Mouse (Mus musculus) layer of hippocampus, adult 2 months (tissue): ENCODE measurements at regions not wholly inside any gene's neighbourhood (a gene's known extent, or its start where the extent isn't known, plus 50 kb on each side); places are given as distances from the start of the nearest gene placed in this dataset.

ENCODE experiments used
- DNase-seq, 2 experiments: peaks; one replicate each; pipeline ENCODE4 v3.0.0; 2022; ENCODE audit warnings: low spot score in 2 of 2
- H3K27ac ChIP-seq: fragments of 200-600 bp; 2 replicates; pipeline ENCODE4 v1.8.1; 2022
- H3K4me3 ChIP-seq: fragments of 200-600 bp; 2 replicates; pipeline ENCODE4 v1.8.1; 2022; ENCODE audit warnings: mild to moderate bottlenecking
- CTCF ChIP-seq: fragments of 200-600 bp; conservative IDR thresholded peaks from 2 replicates; pipeline ENCODE4 v1.8.1; 2022; ENCODE audit warnings: antibody characterized with exemption, mild to moderate bottlenecking, moderate library complexity

DNA sequence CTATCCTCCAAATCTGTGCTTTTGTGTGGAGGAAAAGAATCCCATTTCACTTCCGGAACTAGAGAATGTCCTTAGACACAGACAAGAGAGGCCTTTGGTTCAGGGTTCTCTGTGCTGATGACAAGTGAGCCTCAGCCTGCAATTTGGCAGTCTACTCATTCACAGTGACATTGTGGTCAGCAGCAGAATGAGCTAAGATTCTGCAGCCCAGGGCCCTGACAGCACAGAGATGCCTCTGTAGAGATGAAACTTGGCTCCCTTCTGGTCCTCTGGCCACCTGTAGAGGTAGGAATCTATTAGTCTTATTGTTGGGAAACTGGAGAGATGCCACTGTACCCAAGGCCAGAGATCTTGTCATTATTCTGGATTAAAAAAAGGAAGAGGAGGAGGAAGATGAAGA lies 73.8 kb upstream of the Peli2 start:
- Histone ChIP-seq H3K4me3 (no peak overlapping the region), H3K27ac (no peak overlapping the region)
- no peak for DNase-seq
- TF ChIP-seq CTCF: no peak

DNA sequence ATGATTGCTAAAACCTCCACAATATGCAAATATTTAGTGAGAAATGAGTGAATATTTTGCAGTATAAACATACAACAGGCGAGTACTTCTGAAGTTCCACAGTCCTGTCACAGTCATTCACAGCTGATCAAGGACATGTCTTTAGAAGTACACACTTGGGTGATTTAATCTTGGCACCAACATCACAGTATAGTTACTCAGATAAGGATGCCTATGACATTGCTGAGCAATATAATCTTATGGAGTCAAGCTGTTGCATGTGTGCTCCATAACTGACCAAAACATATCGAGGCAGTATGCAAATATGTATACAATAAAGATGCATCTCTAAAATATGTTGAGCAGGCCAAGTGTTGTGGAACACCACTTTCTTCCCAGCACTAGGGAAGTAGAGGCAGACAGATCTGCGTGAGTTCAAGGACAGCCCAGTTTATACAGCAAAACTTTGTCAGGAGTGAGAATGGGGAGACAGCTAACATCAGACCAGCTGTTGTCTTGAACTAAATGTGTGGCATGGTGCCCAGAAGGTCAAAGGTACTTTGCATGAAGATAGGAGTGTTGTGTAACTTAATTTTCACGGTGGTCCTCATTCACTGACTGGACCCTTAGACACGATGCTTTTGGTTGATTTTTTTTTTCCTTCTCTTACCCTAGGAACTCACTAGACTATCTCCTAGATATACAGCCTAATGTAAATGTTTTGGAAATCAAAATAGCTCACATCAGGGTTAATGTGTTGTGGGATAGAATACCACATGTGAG lies 70.7 kb upstream of the Peli2 start:
- Histone ChIP-seq H3K27ac (no peak overlapping the region), H3K4me3 (no peak overlapping the region)
- DNase-seq: no peak
- no peak for TF ChIP-seq CTCF

GRCm38 (mm10) chr14:48050460-48050760 lies 70.2 kb upstream of the Peli2 start:
- no peak for TF ChIP-seq CTCF
- no peak for DNase-seq
- H3K4me3 ChIP-seq: no peak overlapping the region
- no peak overlapping the region for H3K27ac ChIP-seq

DNA sequence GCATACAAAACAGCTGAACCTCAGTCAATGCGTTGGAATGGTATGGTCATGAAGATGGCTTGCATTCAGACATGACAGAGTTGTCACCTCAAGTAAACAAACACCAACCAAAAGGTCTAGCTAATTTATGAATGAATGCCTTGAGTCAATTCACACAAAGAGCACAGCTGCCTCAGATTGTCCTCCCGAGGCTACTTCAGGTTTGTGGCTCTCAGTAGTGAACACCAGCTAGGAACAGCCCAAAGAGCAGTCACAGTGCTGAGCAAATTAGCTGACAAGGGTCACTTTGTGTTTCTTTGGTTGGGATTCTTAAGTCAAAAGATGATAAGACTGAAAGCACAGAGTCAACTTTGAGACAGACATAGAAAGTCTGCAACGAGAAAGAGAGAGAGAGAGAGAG lies 68.7 kb upstream of the Peli2 start:
- no peak overlapping the region for H3K4me3 ChIP-seq
- TF ChIP-seq CTCF: no peak
- H3K27ac ChIP-seq: peak overlapping the region; percentile 49
- DNase-seq: no peak

DNA sequence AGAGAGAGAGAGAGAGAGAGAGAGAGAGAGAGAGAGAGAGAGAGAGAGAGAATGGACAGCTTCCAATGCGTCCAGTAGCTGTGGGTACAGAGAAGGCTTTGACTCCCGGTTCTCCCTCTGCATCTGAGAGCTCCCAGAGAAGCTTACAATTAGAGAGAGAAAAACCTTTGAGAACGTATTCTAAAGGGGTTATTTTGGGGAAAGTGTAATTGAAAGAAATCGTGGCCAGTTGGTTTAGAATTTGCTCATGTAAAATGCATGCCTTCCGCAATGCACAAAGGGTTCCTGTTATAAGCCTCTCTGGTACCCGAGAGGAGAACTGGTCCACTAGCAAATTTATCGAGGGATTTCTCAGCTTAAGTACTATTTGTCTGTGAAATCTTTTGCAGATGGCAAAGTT lies 68.2 kb upstream of the Peli2 start:
- peak in 1 of 2 experiments; percentile 41 for DNase-seq
- H3K27ac ChIP-seq: peak overlapping the region; percentile 75
- TF ChIP-seq CTCF: no peak
- no peak overlapping the region for H3K4me3 ChIP-seq

DNA sequence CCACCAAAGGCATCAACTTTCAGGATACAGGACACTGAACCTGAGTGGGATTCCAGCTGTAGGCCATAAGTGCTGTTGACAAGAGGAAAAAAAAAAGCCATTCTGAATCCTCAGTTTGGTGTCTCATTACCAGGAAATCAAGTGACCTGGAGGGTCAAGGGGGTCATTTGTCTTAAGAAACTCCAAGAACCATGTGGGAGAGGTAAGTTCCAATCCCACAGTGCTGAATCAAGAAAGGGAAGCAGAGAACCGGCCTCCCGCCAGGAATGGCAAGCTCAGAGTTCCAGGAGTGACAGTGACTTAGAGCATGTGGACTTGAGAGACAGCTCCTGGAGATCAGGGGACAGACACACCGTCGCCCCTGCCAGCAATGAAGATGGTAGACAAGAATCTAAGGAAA lies 67.5 kb upstream of the Peli2 start:
- no peak for TF ChIP-seq CTCF
- peak overlapping the region; percentile 75 for H3K27ac ChIP-seq

DNA sequence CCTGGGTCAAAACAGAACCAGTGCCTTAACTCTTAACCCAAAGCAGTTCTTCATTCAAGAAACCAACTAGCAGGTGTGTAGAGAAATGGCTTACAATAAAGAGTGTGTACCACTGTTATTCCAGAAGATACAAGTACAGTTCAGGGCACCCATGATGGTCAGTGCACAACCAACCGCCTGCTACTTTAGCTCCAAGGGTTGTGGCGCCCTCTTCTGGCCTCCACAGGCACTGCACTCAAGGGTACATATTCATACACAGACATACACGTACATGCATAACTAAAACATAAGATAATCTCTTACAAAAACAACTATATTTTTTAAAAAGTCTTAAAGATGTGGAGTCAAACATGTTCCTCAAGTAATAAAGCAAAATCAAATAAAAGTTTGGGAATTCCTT lies 65.9 kb upstream of the Peli2 start:
- no peak for DNase-seq
- Histone ChIP-seq H3K4me3 (no peak overlapping the region), H3K27ac (no peak overlapping the region)
- peak; percentile 59 for TF ChIP-seq CTCF

More for the DNA sequence above, 67.5 kb upstream of the Peli2 start:
- no peak overlapping the region for H3K4me3 ChIP-seq
- DNase-seq: no peak

GRCm38 (mm10) chr14:48055861-48056260 lies 64.8 kb upstream of the Peli2 start:
- no peak overlapping the region for H3K27ac ChIP-seq
- H3K4me3 ChIP-seq: no peak overlapping the region
- no peak for TF ChIP-seq CTCF
- DNase-seq: no peak

GRCm38 (mm10) chr14:48058234-48058868 lies 62.3 kb upstream of the Peli2 start:
- Histone ChIP-seq H3K4me3 (no peak overlapping the region), H3K27ac (no peak overlapping the region)
- TF ChIP-seq CTCF: no peak
- DNase-seq: no peak

- H3K27ac ChIP-seq: no peak overlapping the region
- no peak for TF ChIP-seq CTCF
- no peak overlapping the region for H3K4me3 ChIP-seq
- no peak for DNase-seq
These were observed 60.8 kb upstream of the Peli2 start for GRCm38 (mm10) chr14:48059664-48060455.

- no peak for TF ChIP-seq CTCF
- no peak overlapping the region for H3K4me3 ChIP-seq
- DNase-seq: no peak
These were observed 52.0 kb upstream of the Peli2 start for GRCm38 (mm10) chr14:48068641-48069040.

More at GRCm38 (mm10) chr14:48068641-48069040, 52.0 kb upstream of the Peli2 start:
- no peak overlapping the region for H3K27ac ChIP-seq
